Mouse (Mus musculus): ENCODE data around the gene Rtp1.

Gene Rtp1

DNA sequence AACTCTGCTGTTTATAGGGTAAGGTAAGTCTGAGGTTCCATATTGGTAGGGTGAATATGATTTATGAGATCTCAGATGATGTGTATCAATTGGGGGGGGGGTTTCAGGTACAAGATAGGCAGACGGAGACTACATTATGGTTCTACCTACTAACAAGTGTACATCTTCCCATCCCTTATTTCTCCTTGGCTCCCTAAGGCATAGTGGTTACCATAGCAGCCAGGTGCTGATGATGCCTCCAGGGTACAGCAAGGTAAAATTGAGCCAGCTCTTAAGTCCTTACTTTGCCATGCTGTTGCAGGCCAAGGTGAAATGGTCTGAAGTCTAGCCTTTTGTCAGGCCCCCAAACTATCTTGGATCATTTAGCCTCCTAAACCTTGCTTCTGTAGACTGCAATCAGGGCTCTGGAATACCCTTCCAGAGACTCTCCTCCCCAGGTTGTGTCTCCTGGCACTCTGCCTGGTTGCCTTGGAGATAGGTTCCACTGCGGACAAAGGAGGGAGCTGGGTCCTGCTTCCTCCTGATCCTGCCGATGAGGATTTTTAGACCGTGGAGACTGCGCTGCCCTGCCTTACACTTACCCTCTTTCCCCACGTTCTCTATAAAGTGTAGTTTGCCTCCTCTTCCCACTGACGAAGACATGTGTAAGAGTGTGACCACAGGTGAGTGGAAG lies at the start of gene Rtp1:
Rtp1 (plus strand) TSS at position 487 of the 673 bp plus-strand sequence.
- no peak for DNase-seq (ENCODE audit: inconsistent ontology term)

DNA sequence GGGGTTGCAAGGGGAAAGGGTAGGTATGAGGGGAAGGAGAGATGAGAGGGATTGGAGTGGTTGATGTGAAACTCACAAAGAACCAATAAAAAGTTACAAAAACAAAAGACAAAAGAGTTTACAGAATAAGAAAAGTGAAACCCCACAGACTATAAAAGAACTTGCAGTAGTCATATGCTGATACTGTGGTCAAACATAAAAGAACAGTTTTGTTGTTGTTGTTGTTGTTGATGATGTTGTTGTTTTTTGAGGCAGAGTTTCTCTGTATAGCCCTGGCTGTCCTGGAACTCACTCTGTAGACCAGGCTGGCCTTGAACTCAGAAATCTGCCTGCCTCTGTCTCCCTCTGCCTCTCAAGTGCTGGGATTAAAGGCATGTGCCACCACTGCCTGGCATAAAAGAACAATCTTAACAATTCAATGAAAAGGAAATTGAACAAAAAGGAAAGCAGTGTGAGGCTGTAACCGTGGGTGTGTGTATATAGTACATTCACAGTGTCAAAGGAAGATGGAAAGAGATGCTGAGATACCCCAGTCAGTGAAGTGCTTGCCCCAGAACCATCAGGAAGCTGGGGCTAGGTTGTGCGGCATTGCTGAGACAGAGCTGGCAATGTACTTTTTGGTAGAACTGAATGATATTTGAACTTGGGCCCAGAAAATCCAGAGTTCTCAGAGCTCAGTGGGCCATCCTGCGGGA lies 49.2 kb upstream of the Rtp1 start:
- DNase-seq (ENCODE audit: inconsistent ontology term) = no peak

DNA sequence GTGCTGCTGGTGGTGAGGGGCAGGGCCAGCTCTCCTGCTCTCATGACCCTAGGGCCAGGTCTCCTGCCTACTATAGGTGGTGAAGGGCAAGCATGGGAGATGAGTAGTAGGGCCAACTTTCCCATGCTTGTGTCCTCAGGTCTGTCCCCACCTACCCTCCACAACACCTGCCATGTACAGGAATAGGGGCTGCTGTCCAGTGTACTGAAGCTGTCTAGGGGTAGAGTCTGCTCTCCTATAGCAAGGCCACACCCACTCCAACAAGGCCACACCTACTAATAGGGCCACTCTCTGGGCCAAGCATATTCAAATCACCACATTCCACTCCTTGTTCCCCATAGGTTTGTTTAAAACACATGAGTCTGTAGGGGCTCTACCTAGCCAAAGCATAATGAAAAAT lies 44.6 kb upstream of the Rtp1 start:
- DNase-seq (ENCODE audit: inconsistent ontology term) = no peak

DNA sequence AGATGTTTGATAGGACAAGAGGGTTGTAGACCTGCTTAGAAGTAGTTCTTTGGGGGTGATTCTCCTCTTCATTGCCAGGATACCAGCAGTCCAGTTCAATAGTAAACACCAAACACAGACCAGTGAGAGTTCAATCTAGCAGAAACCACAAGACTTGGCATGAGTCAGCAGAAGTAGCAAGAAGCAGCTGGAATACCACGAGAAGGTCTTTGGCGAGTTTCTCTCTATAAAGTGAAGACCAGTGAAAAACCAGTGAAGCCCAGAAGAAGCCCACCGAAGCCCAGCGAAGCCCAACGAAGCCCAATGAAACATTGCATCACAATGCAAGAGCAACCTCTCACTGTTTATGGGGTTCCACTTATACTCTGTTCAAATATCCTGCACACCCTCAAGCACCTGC lies 31.0 kb upstream of the Rtp1 start:
- DNase-seq (ENCODE audit: inconsistent ontology term) = peak; percentile 7

DNA sequence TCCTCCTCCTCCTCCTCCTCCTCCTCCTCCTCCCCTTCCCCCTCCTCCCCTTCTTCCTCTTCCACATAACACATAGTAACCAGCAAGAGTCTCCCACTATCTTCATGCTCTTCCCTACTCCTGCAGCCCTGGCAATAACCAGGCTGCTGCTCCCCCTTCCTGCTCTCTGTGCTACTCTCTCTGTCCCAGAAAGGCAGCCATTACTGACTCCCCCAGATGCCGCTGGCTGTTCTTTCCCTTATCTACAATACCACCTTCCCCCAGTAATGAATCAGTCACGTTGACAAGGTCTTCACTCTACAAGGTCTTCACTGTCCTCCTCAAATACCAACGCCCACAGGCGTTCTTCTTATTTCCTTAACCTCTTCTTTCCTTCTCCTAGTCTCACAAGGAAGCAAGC lies 27.5 kb upstream of the Rtp1 start:
- DNase-seq (ENCODE audit: inconsistent ontology term) = no peak

DNA sequence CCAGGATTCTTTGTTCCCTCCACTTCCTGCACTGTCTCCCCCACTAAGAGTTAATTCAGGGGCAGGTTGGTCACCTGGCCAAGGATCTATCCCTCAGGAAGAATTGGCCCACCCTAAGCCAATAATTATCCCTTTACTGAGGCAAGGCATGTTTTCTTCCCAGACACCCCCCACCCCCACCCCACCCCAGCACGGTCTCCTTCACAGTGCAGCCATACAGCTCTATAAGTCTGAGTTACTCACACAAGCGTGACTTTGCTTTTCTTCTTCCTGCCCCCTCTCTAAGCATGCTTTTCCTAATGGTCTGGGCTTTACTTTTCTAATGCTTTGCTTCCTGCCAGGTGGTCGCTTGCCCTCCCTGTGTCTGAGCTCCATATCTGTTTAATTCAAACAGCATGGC lies 27.0 kb upstream of the Rtp1 start:
- DNase-seq (ENCODE audit: inconsistent ontology term) = no peak

DNA sequence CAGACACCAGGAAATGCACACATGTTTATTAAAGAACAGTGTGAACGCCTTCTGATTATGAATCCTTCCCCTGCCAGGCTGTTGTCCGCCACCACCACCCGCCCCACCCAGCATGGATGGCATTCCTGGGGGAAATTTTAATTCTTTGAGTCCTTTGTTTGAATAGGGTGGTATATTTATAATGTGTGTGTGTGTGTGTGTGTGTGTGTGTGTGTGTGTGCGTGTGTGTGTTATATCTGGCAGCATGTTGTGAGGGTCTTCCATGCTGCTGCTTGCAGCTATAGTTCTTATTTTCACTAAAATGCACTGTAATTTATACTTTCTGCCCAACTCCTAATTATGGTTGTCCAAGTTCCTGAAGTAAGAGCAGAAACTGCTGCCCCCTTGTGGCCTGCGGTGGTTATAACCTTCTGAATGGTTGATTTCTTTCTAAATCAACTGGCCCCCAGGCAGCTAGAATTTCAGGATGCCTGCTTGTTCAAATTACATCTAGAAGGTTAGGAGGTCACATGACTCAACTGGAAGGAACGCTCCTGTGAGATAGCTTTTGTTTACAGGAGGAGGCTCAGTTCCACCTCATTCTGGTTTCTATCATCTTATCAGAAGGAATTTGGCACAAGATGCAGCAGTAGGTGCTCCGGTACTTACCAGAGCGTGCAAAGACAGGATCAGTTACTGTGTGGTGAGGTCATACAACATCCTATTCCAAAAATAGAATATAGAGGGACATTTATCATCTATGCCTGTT lies 25.8 kb upstream of the Rtp1 start:
- peak; percentile 88 for DNase-seq (ENCODE audit: inconsistent ontology term)

DNA sequence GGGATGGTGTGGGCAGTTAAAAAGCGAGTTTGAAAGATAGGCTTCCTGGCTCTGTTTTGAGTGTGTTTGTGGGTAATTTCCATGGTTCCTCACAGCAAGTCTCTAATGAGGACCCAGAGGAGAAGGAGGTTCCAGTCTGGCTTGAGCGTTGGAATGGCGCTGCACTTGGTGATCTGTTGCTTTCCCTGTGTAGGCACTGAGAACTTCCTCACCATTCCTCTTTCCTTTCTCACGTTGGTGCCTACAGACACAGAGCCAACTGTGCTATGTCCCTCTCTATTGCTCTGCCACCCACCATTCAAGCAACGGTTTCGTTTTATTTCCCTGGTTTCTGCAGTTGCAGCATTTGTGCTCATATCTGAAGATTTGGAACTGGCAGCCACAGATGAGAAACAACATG lies 16.0 kb upstream of the Rtp1 start:
- no peak for DNase-seq (ENCODE audit: inconsistent ontology term)

DNA sequence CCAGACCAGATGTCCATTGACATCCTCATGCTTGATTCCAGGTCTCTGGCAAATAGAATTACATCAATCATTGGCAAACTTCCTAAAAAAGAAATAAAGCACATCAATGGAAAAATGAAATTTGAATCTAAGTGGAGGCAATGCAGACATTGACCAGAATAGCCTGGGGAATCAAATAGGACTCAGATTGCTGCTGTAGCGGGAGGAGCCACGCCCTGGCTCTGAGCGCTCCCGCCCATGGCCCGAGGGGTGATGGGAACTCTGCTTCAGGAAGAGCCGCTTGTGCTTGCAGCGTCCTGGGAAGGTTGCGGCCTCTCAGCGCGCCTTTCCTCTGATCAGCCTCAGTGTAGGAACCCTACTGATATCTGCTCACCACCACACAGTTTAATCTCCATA lies 12.7 kb upstream of the Rtp1 start:
- no peak for DNase-seq (ENCODE audit: inconsistent ontology term)

DNA sequence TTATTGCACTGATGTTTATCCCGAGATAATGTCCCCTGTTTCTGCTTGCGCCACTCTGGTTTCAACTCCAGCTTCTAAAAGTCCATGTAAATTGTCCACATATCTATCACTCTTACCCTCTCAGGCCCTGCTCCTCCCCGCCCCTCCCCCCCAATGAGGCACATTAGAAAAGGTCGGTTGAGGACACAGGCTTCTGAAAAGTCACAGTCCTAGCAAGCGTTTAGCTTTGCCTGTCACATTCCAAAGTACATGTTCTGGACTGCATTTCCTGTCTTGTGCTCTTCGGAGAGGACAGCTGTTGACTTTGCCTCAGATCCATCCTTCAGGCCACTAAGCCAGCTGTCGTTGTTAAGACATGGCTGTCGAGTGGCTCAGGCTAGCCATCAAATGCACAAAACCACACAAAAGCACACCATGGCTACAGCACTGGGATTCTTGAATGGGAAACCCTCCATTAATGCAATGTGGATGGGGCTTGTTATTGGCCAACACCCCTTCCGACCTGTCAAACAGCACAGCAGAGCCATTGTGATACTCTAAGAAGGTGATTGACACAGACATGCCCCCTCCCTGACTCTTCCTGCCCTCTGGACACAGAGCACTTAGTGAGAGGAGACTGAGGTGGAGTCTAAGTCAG lies 12.2 kb upstream of the Rtp1 start:
- DNase-seq (ENCODE audit: inconsistent ontology term) = no peak

DNA sequence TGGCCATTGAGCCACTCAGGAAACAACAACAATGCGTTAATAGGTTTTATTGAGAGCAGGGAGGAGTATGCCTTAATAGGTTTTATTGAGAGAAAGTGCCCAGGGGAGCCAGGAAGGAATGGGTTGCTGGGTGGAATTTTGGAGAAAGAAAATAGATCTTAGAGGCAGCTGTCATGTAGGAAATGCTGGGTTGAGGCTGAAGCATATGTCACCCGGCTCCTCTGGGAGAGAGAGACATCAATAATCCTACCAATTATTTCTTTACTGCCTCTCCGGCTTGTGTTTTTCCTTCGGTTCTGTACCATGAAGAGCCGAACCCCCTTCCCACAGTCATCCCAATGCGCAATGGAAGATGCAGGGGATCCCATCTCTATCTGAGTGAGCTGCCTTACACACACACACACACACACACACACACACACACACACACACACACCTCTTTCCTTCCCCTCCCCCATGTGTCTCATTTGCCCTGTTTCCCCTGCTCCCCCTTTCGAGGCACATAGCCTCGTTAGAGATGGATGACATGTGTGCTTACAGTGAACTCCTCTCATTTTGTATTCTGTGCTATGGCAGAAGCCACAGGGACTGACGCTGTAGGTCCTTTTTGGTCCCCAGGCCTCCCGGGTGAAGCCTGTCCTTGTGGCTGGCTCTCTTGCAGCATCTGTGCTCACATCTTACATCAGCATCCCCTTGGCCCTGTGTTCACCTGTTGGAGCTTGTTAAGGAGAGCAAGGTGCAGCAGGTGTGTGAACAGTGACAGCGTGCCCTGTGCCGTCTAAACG lies 11.3 kb upstream of the Rtp1 start:
- no peak for DNase-seq (ENCODE audit: inconsistent ontology term)

DNA sequence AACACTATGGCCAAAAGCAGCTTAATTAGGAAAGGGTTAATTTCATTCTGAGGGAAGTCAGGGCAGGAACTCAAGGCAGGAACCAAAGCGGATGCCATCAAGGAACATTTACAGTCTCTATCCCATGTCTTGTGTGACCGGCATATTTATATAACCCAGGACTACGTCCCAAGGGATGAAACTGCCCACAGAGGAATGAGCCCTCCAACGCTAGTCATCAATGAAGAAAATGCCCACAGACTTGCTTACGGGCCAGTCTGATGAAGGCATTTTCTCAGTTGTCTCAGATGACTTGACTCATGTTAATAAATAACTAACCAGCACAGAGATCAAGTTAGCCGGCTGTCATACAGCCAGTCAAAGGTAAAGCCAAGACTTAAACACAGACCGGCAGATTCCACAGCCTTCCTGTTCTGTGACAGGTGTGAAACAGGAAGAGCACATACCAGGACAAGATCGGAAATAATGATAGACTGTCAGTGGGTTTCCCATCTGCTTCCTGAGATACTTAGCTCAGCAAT lies 9.3 kb upstream of the Rtp1 start:
- DNase-seq (ENCODE audit: inconsistent ontology term) = no peak

DNA sequence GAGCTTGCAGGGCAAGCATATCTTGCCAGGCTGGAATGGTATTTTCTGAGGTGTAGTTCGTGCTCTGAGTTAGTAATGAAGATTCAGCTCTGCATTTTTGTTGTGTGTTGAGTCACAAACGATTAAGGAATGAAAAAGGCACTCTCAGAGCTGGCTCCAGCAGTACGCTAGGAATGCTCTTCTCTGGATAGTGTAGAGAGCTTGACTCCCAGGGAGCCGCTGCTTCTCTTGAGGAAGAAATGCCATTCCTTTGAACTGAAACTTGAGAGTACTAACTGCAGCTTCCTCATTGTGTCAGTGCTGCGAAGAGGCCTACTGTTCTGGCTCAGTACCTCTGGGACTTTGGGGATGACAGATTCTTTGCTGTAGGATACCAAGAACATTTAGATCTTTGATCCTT lies 5.1 kb upstream of the Rtp1 start:
- DNase-seq (ENCODE audit: inconsistent ontology term) = peak; percentile 82

DNA sequence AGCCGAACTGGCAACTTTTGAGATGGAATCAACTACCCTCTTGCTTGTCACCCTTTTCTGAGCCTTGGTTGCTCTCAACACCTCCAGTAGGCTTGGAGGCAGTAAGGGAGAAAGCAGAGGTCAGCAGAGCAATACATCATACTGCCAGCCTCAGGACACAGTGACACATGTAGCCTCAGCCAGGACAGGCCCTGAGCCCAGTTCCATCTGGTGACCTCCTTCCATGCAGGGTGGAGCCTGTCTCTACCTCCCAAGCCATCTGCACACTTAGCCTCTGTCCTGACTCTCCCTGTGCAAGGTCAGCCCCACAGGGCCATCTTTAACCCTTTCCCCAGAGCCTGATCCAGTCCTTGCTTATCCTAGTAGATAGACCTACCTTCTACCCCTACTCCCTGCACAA lies 1.2 kb upstream of the Rtp1 start:
- no peak for DNase-seq (ENCODE audit: inconsistent ontology term)

DNA sequence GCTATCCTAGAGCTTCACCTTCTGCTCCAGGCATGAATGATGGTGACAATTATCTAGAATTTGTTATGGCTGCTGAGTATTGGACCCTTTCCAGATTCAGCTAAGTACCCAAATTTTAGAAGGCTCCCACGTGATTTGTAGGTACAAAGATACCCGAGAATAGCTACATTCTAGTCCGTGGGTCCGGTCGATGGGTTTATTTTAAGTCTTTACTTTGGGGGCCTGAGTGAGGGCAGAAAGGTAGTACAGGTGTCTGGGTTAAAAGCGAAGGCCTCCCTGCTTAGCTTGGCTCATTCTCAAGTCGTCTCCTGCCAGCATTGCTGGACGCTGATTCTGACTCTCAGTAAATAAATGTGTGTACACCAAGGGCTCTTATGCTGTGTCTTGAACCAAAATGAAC lies 1.1 kb downstream of the Rtp1 start:
- no peak for DNase-seq (ENCODE audit: inconsistent ontology term)

DNA sequence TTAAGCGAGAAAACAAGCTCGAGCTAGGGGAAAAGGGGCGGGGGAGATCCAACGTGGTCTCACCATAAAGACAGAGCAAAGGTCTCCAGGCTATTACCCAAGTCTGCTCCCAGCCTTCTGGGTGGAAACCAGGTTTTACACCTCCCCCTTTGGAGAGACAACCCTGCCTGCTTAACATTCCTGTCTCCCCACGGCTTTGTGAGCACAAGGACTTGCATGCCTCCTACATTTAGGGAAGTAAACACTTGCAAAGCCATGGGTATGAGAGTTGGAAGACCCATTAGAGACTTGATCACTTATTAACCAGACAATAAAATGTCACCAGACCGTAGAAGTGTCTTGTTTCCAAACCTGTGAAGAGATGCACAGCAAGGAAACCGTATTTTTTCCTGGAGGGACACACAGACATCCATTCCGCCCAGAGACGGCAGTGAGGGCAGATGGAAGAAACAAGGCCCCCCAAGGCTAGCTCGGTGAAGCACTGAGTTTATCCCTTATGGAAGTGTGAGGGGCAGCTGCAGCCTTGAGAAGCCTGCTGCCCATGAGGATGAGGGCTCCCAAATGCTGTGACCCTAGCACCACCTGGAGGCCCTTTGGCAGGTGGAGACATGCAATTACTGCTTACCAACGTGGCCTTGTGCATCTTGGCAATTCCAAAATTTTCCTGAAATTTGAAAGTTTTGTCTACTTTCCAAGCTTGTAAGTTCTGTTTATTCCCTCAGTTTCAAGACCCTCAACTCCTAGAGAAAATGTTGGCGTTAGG lies 8.7 kb downstream of the Rtp1 start:
- DNase-seq (ENCODE audit: inconsistent ontology term) = no peak

DNA sequence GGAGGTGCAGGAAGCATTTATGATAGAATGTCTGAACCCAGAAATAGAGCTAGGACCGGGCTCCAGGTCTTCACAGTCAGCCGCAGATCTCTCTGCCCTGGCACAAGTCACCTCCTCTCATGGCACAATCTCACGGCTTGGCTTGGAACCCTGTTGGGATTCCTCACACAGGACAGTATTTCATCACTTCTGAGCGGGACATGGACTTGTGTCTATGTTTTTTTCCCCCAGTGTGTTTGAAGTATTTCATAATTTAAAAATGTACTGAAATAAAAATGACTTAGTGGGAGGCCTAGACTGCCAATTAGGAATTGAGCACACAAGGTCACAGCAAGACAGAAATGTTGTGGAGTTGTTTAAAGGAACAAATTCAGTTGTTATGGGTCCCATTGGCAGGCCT lies 15.3 kb downstream of the Rtp1 start:
- no peak for DNase-seq (ENCODE audit: inconsistent ontology term)

DNA sequence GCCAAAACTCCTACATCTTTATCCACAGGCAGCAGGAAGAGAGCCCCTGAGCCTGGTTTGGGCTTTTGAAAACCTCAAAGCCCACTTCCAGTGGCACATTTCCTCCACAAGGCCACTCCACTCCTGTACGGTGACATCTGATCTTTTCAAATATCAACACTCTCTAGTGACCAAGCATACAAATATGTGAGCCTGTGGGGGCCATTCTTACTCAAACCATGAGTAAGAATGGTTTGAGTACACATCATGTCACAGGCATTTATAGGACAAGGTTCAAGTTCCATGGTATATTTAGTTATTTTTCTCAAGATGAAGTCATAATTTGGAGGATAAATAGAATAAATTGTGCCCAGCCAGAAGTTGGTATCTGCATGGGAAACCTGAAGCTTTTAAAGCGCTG lies 21.0 kb downstream of the Rtp1 start:
- DNase-seq (ENCODE audit: inconsistent ontology term) = peak; percentile 65

DNA sequence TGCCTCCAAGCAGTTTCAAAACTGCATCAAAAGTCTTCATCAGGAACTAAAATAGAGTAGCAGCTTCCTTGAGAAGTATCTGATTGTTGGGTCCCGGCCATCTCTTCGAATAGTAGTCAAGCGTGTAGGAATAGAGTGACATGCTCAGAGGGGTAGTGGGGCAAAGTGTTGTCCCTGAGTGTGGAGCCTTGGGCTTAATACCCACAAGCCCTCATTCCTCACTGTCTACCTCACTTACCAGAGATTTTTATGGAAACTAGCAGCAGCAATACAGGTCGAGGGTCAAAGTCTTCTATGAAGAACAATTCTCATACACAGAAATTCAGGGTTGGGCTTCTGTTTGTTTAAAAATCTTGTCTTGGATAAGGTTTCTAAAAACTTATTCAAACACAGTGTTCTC lies 21.9 kb downstream of the Rtp1 start:
- no peak for DNase-seq (ENCODE audit: inconsistent ontology term)

DNA sequence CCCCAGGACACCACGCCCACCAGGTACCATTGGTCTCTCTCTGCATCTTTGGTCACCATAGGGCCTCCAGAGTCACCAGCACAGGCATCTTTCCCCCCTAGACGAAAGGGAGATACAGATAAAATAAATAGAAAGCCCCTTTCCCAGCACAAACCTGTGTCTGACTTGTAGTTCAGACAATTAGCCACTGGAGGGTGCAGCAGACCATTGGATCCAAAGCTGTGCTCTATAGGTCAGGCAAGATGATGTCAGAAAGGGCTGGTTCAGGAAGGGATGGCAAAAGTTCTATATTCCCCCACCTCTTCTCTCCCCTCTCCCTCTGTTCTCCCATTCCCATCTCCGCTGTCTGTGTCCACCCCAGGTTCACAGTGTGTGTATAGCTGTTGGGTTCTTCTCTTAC lies 23.5 kb downstream of the Rtp1 start:
- peak; percentile 47 for DNase-seq (ENCODE audit: inconsistent ontology term)

DNA sequence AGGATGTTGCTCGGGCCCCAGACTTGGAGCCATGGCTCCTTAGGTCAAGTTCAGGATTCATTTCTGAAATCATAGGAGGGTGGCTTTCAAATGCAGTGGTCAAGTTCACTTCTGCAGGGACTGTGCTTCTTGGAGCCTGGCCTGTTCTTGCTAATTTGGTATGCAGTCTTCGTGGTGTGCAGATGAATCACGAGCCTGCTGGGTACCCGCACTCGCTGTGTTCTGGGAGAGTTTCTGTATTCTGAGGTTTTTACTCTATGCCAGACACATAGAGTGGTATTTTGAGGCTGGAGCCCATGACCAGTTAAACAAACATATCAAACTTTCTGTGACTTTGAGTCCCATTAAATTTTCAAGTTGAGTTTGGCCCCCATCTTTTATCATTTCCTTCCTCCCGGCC lies 25.4 kb downstream of the Rtp1 start:
- DNase-seq (ENCODE audit: inconsistent ontology term) = peak; percentile 62
